Mouse (Mus musculus): Measurements from ENCODE around the gene Usp50.

DNA sequence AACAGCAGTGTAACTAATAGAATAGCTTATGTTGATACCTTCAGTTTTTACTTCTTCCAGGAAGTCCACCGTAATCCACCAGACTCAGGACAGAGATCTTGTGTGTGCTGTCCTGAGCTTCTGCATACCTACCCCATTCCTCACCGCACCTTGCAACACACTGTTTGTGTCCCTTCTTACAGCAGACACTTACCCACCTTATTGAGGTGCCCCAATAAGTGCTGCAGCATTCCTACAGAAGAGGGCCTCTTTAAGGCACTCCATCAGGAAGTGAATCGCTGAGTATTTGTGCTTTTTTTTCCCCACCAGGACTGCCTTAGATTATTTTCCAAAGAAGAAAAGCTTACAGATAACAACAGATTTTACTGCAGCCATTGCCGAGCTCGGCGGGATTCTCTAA, 27.6 kb downstream of the Usp50 start:
- TF ChIP-seq CTCF (conservative IDR thresholded peaks at IDR 0.05 in 1 of 2, IDR thresholded peaks at IDR 0.05 in 1 of 2; ENCODE audit: low read depth in 2 of 2, low read length in 2 of 2) (no peak), ELF1 (IDR thresholded peaks at IDR 0.05; ENCODE audit: low read depth, low read length) (no peak), UBTF (IDR thresholded peaks at IDR 0.05; ENCODE audit: low read depth, low read length) (no peak), MAX (IDR thresholded peaks at IDR 0.05; ENCODE audit: low read length) (no peak), EP300 (IDR thresholded peaks at IDR 0.05; ENCODE audit: low read length) (no peak), RAD21 (IDR thresholded peaks at IDR 0.05; ENCODE audit: low read depth, low read length) (no peak), ZKSCAN1 (IDR thresholded peaks at IDR 0.05; ENCODE audit: borderline replicate concordance, low read depth, low read length) (no peak), TCF12 (IDR thresholded peaks at IDR 0.05; ENCODE audit: low read depth, low read length) (no peak), NRF1 (IDR thresholded peaks at IDR 0.05; ENCODE audit: low read depth, low read length) (no peak), POLR2A (IDR thresholded peaks at IDR 0.05; ENCODE audit: low read depth, low read length) (no peak), POLR2AphosphoS2 (IDR thresholded peaks at IDR 0.05; ENCODE audit: low read depth, low read length) (no peak), BHLHE40 (IDR thresholded peaks at IDR 0.05; ENCODE audit: low read depth, low read length) (no peak), HCFC1 (IDR thresholded peaks at IDR 0.05; ENCODE audit: low read depth, low read length) (no peak)
